Mouse (Mus musculus) c-Kit-negative CD71-positive TER-119-positive erythroid progenitor cells, embryonic 14.5 days (primary cell): ENCODE measurements around the gene Fasn.

ENCODE experiments used
- DNase-seq: peaks from one replicate; pipeline ENCODE4 v3.0.0-alpha.2; 2013; ENCODE audit warnings: low read depth, low spot score

Fasn gene

GRCm38 (mm10) chr11:120761811-120762671 lies 62.3 kb downstream of the Fasn start:
- no peak for DNase-seq

DNA sequence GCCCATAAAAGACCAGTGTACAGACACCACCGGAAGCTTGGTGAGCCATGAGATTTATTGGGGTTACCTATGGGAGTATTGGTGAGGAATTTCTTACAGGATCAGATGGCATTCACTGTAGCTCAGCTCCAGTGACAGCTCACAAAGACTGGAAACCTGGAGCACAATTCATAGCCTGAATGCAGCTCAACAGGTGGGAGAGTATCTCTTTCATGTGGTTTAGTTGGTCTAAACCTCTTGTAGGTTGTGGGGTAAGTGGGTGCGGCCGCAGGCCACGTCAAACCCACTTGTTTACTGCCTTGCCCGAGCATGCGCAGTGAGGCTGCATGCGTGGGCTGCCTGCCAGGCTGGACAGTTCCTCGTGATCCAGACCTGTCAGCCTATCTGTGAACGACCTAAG lies 64.1 kb downstream of the Fasn start:
- no peak for DNase-seq
